ENCODE assay signal across 18 mouse cellular contexts in the genomic region with DNA sequence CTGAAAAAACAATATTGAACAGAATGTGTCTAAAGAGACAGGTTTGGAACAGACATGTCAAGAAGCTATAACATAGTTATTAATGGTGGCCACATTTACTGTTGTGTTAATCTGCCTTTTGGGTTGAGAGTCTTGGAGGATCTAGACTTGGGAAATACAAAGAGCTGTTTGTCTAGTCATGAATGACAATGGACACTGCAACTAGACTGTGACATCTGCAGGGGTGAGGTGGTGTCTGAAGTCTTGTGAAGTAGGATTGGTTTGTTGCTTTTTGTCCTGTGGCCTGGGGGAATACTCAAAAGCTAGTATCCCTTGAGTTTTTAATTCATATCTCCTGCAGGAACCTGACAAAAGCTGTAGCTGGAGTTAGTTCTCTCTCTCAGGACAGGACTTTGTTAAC. TPM values are rescaled to one million over a fixed set of nuclear protein-coding genes. Genes with fewer than 3 reads are reported as not detected.
DNase-seq lines count a peak whose midpoint lies in the region; ATAC-seq and TF ChIP-seq lines count a peak whose summit lies in the region.
"Had no signal": no experiment of that assay in that cellular context is flagged by ENCODE, and none has a peak within 500 bp of the region (broad histone marks: within the 10 kb centered on the region; RNA-seq: fewer than 3 reads in every experiment).

No protein-coding gene starts in this region.

- H3K9ac ChIP-seq in hindbrain, embryonic 15.5 days = peak overlapping the region; percentile 98; the same call in 1 of the 2 replicates
- H3K9ac ChIP-seq in hindbrain, embryonic 13.5 days = no peak overlapping the region
- H3K9ac ChIP-seq in midbrain, embryonic 15.5 days = no peak overlapping the region
- no peak overlapping the region for H3K9ac ChIP-seq in midbrain, embryonic 14.5 days (replicated peaks; ENCODE audit: low read length)

- no peak overlapping the region for H3ac ChIP-seq in myocyte (ENCODE audit: control insufficient read depth, insufficient read length)

- H3K79me2 ChIP-seq in myocyte (ENCODE audit: control insufficient read depth, insufficient read depth) = peaks cover 35% of the 10 kb centered on the region

- no peaks in the 10 kb centered on the region for H3K27me3 ChIP-seq in hindbrain, embryonic 15.5 days
- no peaks in the 10 kb centered on the region for H3K27me3 ChIP-seq in hindbrain, embryonic 13.5 days
- H3K27me3 ChIP-seq in midbrain, embryonic 15.5 days (replicated peaks) = no peaks in the 10 kb centered on the region
- H3K27me3 ChIP-seq in midbrain, embryonic 14.5 days (ENCODE audit: control insufficient read depth, insufficient read depth, low read length) = no peaks in the 10 kb centered on the region
- no peaks in the 10 kb centered on the region for H3K27me3 ChIP-seq in myocyte (ENCODE audit: control insufficient read depth, insufficient read depth, insufficient read length)
- H3K27me3 ChIP-seq: forebrain, embryonic 15.5 days; hindbrain, embryonic 12.5 days; megakaryocyte, embryonic 14.5 days had no signal

- peak; percentile 39 for DNase-seq in embryo, embryonic 10.5 days (ENCODE audit: low spot score)
- DNase-seq in embryo, embryonic 9.5 days (ENCODE audit: extremely low spot score) = no peak
- DNase-seq in midbrain, embryonic 14.5 days = no peak
- no peak for DNase-seq in frontal cortex, postnatal 25 days (ENCODE audit: low spot score in 2 of 2)
- DNase-seq: adrenal gland, postnatal 25 days; cerebellum, adult 9-10 months; kidney, adult 18-20 months; kidney, postnatal 4 days; lung, postnatal 14 days; right cerebral cortex, postnatal 4 days; thymus, adult 18-20 months had no signal

- no peak for ATAC-seq in hindbrain, embryonic 15.5 days (ENCODE audit: low FRiP score, low read depth)
- no peak for ATAC-seq in hindbrain, embryonic 13.5 days (ENCODE audit: low FRiP score)
- ATAC-seq in midbrain, embryonic 15.5 days (replicated peaks) = no peak
- ATAC-seq in midbrain, embryonic 14.5 days (ENCODE audit: low FRiP score, low TSS enrichment) = no peak
- ATAC-seq: forebrain, embryonic 15.5 days had no signal

- no peak for TF ChIP-seq POLR2A in myocyte (IDR thresholded peaks at IDR 0.05; ENCODE audit: insufficient read length, low read depth)

- peaks cover 29% of the 10 kb centered on the region for H3K4me1 ChIP-seq in hindbrain, embryonic 15.5 days (replicated peaks)
- peaks cover 31% of the 10 kb centered on the region for H3K4me1 ChIP-seq in hindbrain, embryonic 13.5 days (replicated peaks)
- H3K4me1 ChIP-seq in midbrain, embryonic 15.5 days = peaks cover 30% of the 10 kb centered on the region
- peaks cover 24% of the 10 kb centered on the region for H3K4me1 ChIP-seq in midbrain, embryonic 14.5 days (ENCODE audit: control insufficient read depth, insufficient read depth, low read length)

- 0 out of 2 replicates have a peak overlapping the region, but pooled peaks have one; percentile 25 for H3K27ac ChIP-seq in hindbrain, embryonic 15.5 days (replicated peaks)
- H3K27ac ChIP-seq in hindbrain, embryonic 13.5 days = no peak overlapping the region
- peak overlapping the region; percentile 93; the same call in 1 of the 2 replicates for H3K27ac ChIP-seq in midbrain, embryonic 15.5 days
- no peak overlapping the region for H3K27ac ChIP-seq in midbrain, embryonic 14.5 days (replicated peaks; ENCODE audit: low read depth, low read length)

- H3K36me3 ChIP-seq in hindbrain, embryonic 15.5 days = no peaks in the 10 kb centered on the region
- H3K36me3 ChIP-seq in hindbrain, embryonic 13.5 days = no peaks in the 10 kb centered on the region; the same call in 1 of the 2 replicates
- H3K36me3 ChIP-seq in midbrain, embryonic 15.5 days (replicated peaks) = no peaks in the 10 kb centered on the region
- no peaks in the 10 kb centered on the region for H3K36me3 ChIP-seq in midbrain, embryonic 14.5 days (ENCODE audit: control insufficient read depth, insufficient read depth, low read length)
- peaks cover 4% of the 10 kb centered on the region for H3K36me3 ChIP-seq in myocyte (ENCODE audit: control insufficient read depth, insufficient read depth)
- H3K36me3 ChIP-seq: forebrain, embryonic 15.5 days; hindbrain, embryonic 12.5 days had no signal

- no peak overlapping the region for H3K4me2 ChIP-seq in hindbrain, embryonic 15.5 days
- H3K4me2 ChIP-seq in hindbrain, embryonic 13.5 days = no peak overlapping the region
- H3K4me2 ChIP-seq in midbrain, embryonic 15.5 days = no peak overlapping the region
- H3K4me2 ChIP-seq in midbrain, embryonic 14.5 days (ENCODE audit: low read length) = no peak overlapping the region; the same call in 1 of the 2 replicates
- H3K4me2 ChIP-seq in myocyte (ENCODE audit: low read depth) = no peak overlapping the region

- no peak overlapping the region for H3K4me3 ChIP-seq in hindbrain, embryonic 15.5 days
- H3K4me3 ChIP-seq in hindbrain, embryonic 13.5 days = no peak overlapping the region
- no peak overlapping the region for H3K4me3 ChIP-seq in midbrain, embryonic 15.5 days
- no peak overlapping the region for H3K4me3 ChIP-seq in midbrain, embryonic 14.5 days (replicated peaks; ENCODE audit: low read depth, low read length)
- H3K4me3 ChIP-seq in myocyte = peak overlapping the region; percentile 55

- no peaks in the 10 kb centered on the region for H3K9me3 ChIP-seq in hindbrain, embryonic 15.5 days
- no peaks in the 10 kb centered on the region for H3K9me3 ChIP-seq in hindbrain, embryonic 13.5 days
- H3K9me3 ChIP-seq in midbrain, embryonic 15.5 days = no peaks in the 10 kb centered on the region
- no peaks in the 10 kb centered on the region for H3K9me3 ChIP-seq in midbrain, embryonic 14.5 days (ENCODE audit: control insufficient read depth, low read length)
- H3K9me3 ChIP-seq: forebrain, embryonic 15.5 days; hindbrain, embryonic 12.5 days; megakaryocyte, embryonic 14.5 days had no signal

TF ChIP-seq in myocyte, 11 proteins besides CTCF, POLR2A, EP300 and RAD21:
- TF ChIP-seq TCF12 (IDR thresholded peaks at IDR 0.05; ENCODE audit: insufficient read depth, poor library complexity, severe bottlenecking) = no peak
- TF ChIP-seq SRF (IDR thresholded peaks at IDR 0.05; ENCODE audit: control insufficient read depth, insufficient read length, low read depth) = no peak
- no peak for TF ChIP-seq CEBPB (IDR thresholded peaks at IDR 0.05; ENCODE audit: insufficient read depth, poor library complexity, severe bottlenecking)
- TF ChIP-seq REST (IDR thresholded peaks at IDR 0.05; ENCODE audit: insufficient read depth, insufficient read length) = no peak
- TF ChIP-seq MYOD1 (IDR thresholded peaks at IDR 0.05; ENCODE audit: control insufficient read depth in 1 of 3, insufficient read length in 2 of 3, low read depth in 2 of 3) = no peak
- no peak for TF ChIP-seq MYOG (IDR thresholded peaks at IDR 0.05; ENCODE audit: control insufficient read depth in 1 of 3, insufficient read depth in 1 of 3, insufficient read length in 2 of 3, low read depth in 2 of 3)
- no peak for TF ChIP-seq E2F4 (IDR thresholded peaks at IDR 0.05; ENCODE audit: insufficient read depth)

RNA-seq across cellular contexts. Expression of a gene that starts 1.0 kb away (rescaled TPM):
- polyA plus RNA-seq in hindbrain, embryonic 15.5 days (2015; fragmentation: Nextera tagmentation; extraction: Ambion mirVana) = 407 and 424 TPM in 2 replicates
- polyA plus RNA-seq in hindbrain, embryonic 13.5 days (2015; fragmentation: Nextera tagmentation; extraction: Ambion mirVana) = 446 and 459 TPM in 2 replicates
- polyA plus RNA-seq in midbrain, embryonic 15.5 days (2015; fragmentation: Nextera tagmentation; extraction: Ambion mirVana) = 414 TPM in 2 replicates
- polyA plus RNA-seq in midbrain, embryonic 14.5 days (2014; fragmentation: Nextera tagmentation; extraction: Ambion mirVana) = 416 and 455 TPM in 2 replicates
- 199 TPM for polyA plus RNA-seq in myocyte (2012; fragmentation: generic; extraction: Trizol)

Comparison
In these comparisons a context has a peak if more than half of its experiments do, and no peak if none do; other contexts are left out.
1. H3K27ac ChIP-seq: peak in hindbrain, embryonic 15.5 days (single experiment) and midbrain, embryonic 15.5 days (single experiment); none in hindbrain, embryonic 13.5 days (single experiment) and midbrain, embryonic 14.5 days (single experiment).